Mouse (Mus musculus): ENCODE measurements around the gene Il2ra.
"Not testable (repeated sequence)": the region's sequence is repeated elsewhere in the genome, so short reads cannot be mapped to it uniquely, and the experiment has no call there.

Gene Il2ra

GRCm38 (mm10) chr2:11705201-11706025 is 62.8 kb downstream of the Il2ra start, which contains the start of gene Il15ra:
Gene Il15ra, plus strand, starts transcription at chr2:11705290.
- DNase-seq (ENCODE audit: low spot score), result no peak

GRCm38 (mm10) chr2:11706030-11706745 is 63.6 kb downstream of the Il2ra start:
- no peak for DNase-seq (ENCODE audit: low spot score)

- DNase-seq (ENCODE audit: low spot score), result no peak
Observed at GRCm38 (mm10) chr2:11706746-11707065, 64.1 kb downstream of the Il2ra start.

- no peak for DNase-seq (ENCODE audit: low spot score)
Observed at GRCm38 (mm10) chr2:11708538-11708937, 65.9 kb downstream of the Il2ra start.

- not testable (repeated sequence) for DNase-seq (ENCODE audit: low spot score)
Observed at GRCm38 (mm10) chr2:11710101-11710500, 67.5 kb downstream of the Il2ra start.

GRCm38 (mm10) chr2:11712483-11712990 is 69.9 kb downstream of the Il2ra start:
- no peak for DNase-seq (ENCODE audit: low spot score)

GRCm38 (mm10) chr2:11713021-11713420 is 70.4 kb downstream of the Il2ra start:
- DNase-seq (ENCODE audit: low spot score), result no peak

- DNase-seq (ENCODE audit: low spot score), result no peak
Observed at GRCm38 (mm10) chr2:11714535-11714934, 71.9 kb downstream of the Il2ra start.

- DNase-seq (ENCODE audit: low spot score), result no peak
Observed at GRCm38 (mm10) chr2:11718573-11718972, 76.0 kb downstream of the Il2ra start.

- DNase-seq (ENCODE audit: low spot score), result no peak
Observed at GRCm38 (mm10) chr2:11722564-11722963, 80.0 kb downstream of the Il2ra start.

- DNase-seq (ENCODE audit: low spot score), result no peak
Observed at GRCm38 (mm10) chr2:11727574-11727973, 85.0 kb downstream of the Il2ra start.

GRCm38 (mm10) chr2:11729091-11729490 is 86.5 kb downstream of the Il2ra start:
- no peak for DNase-seq (ENCODE audit: low spot score)

- DNase-seq (ENCODE audit: low spot score), result no peak
Observed at GRCm38 (mm10) chr2:11732978-11733377, 90.4 kb downstream of the Il2ra start.

GRCm38 (mm10) chr2:11735853-11736252 is 93.2 kb downstream of the Il2ra start:
- no peak for DNase-seq (ENCODE audit: low spot score)

GRCm38 (mm10) chr2:11738794-11739193 is 96.2 kb downstream of the Il2ra start:
- DNase-seq (ENCODE audit: low spot score), result no peak

- no peak for DNase-seq (ENCODE audit: low spot score)
Observed at GRCm38 (mm10) chr2:11739516-11740051, 97.0 kb downstream of the Il2ra start.

All from layer of hippocampus, adult 9-10 months (tissue).